Mouse (Mus musculus) liver, adult 2 months (tissue): ENCODE data around the gene Ppcs.

Experiments
- CTCF ChIP-seq: fragments of 200-500 bp; IDR thresholded peaks from 2 replicates; pipeline ENCODE4 v1.5.1; 2011; ENCODE audit warnings: low read depth, low read length, control low read depth
- POLR2A ChIP-seq: fragments of 200-500 bp; IDR thresholded peaks from 2 replicates; pipeline ENCODE4 v1.6.1; 2011; ENCODE audit warnings: low read length, control low read depth; ENCODE audit not compliant: insufficient read depth; ENCODE audit errors: extremely low read depth

- TF ChIP-seq CTCF (no peak), POLR2A (no peak)
These were observed 23.5 kb downstream of the Ppcs start for GRCm38 (mm10) chr4:119398751-119399150.
